Mouse (Mus musculus) cerebellum, adult (tissue): Measurements from ENCODE around the gene Smtn.

ENCODE experiments used
- ATAC-seq: cut with Nextera tagmentation; 2 replicates; pipeline ENCODE4 v1.9.2; 2017; ENCODE audit warnings: mild to moderate bottlenecking, moderate library complexity, mixed read lengths; ENCODE audit not compliant: insufficient number of reproducible peaks, low FRiP score, low TSS enrichment

Smtn gene

DNA sequence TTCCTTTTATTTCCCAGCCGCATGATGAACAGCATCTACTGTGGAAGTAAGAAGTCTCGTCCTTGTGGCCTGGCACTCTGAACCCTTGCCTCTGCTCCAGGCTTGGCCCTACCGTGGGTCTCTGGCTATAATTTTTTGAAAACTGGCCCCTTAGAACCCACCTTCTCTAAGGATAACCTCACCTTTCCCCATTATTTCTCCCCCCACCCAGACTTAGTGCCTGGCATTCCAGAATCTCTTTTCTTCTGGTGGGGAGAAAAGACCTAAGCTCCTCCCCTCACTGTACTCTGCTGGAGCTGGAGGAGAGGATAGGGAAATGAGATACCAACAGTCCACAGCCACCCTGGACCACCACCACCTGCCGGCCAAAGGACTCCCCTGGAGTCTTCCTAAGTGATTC lies 25.2 kb downstream of the Smtn start:
- ATAC-seq: no peak

- ATAC-seq: peak; percentile 53
These were observed 25.8 kb downstream of the Smtn start, which contains the start of gene Selenom for GRCm38 (mm10) chr11:3514529-3515054. Selenom (plus strand) TSS chr11:3514684.

- ATAC-seq: no peak
These were observed 27.1 kb downstream of the Smtn start for GRCm38 (mm10) chr11:3513291-3513690.

- no peak for ATAC-seq
These were observed 30.1 kb downstream of the Smtn start for GRCm38 (mm10) chr11:3510321-3510720.

DNA sequence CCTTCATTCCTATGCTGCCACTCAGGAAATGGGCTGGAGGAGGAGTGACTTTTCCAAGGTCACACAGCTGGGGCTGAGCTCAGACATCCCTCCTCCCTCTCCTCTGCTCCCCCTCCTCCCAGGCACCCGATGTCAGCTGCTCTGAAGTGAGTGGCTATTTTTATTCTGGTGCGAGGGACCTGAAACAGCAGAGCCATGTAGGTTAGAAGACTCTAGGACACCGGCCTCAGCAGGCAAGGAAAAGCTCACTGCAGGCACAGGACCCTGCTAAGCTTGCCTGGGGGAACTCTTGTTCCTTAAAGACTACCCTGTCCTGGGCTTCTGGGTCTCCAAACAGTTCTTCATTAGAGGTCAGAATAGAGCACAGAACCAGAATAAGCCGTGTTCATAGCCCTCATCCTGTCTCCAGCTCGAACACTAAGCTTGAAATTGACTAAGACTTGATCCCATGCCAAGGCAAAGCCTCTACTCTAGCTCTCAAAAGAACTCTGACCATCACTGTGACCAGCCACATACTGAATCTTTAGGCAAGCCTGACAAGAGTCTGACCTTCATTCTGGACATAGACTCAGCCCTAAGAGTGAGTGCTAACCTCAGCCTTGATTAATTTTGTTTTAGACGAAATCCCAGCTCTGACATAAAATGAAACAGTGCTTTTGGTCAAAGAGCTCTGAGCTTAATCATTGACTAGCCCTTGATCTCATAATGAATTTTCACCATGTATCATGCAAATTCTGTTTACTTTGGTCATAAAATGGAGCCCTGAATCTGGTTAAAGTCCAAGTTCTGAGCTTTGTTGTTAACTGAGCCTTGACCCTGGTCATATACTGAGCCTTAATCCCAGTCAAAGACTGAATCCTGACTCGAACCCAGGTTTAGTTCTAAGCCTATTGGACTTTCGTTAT lies 31.0 kb downstream of the Smtn start:
- ATAC-seq: no peak

GRCm38 (mm10) chr11:3508226-3508625 lies 32.2 kb downstream of the Smtn start:
- no peak for ATAC-seq

DNA sequence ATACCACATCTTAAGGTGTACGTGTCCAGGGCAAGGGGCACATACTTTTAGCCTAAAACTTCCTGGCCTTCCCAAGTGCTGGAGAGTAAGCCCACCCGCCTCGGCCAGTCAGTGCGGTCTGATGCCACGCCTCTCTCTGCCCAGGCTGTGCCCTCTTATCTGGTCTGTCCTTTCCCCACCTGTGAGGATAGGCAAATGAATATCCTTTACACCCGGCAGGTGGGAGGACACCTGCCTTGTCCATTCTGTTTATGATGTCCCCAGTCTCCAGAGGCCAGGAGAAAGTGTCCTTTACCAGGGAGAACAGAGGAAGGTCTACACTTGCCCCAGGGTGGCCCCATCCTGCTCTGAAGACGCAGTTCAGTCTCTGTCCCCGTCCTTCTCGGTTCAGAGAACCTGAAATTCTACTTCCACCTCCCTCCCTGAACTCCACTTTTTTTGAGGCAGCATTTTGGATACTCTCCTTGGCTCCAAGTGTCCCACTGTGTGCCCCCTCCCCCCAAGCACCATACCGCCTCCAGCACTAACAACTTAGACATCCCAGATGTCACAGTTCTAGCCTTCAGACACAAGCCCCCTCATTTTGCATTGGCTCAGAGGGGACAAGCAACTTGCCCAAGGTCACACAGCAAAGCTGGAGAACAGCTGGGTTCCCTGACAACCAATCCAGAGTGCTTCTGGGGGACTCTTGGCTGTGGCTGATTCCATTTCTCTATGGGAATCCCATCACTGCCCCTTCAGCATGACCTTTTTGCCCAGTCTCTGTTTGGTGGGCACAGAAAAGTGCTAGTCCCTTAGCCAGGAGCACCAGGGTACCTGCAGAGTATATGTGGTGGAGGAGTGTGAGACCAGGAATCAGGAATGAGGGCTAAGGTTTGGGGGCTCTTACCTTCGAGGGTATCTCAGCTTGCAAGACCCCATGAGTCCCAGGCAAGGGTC lies 36.4 kb downstream of the Smtn start:
- ATAC-seq: no peak

DNA sequence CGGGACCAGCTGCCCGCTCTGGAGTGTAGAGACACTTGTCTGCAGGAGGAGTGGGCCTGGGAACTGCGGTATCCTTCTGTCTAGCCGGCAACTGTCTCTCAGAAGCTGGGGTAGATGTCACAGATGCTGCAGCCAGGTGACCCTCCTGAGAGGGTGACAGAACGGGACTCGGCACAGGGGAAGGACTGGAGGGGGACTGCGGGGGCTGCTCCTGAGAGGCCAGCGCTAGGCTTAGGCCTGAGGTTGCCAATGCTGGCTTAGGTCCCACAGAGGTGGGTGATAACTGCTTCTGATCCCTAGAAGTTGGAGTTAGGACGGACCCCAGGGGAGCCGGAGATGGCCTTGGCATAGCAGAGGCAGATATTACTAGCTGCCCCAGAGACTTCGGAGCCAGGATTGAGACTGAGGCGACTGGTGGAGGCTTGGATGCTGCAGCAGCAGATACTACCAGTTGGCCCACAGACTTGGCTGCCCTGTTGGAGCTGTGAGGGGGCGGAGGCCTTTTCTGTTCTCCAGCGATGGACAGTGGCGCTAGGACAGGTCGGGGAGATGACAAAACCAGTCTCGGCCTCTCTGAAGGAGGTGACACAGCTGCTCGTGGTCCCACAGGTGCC lies 37.8 kb downstream of the Smtn start:
- ATAC-seq: no peak

- no peak for ATAC-seq
These were observed 38.4 kb downstream of the Smtn start for GRCm38 (mm10) chr11:3502057-3502456.

DNA sequence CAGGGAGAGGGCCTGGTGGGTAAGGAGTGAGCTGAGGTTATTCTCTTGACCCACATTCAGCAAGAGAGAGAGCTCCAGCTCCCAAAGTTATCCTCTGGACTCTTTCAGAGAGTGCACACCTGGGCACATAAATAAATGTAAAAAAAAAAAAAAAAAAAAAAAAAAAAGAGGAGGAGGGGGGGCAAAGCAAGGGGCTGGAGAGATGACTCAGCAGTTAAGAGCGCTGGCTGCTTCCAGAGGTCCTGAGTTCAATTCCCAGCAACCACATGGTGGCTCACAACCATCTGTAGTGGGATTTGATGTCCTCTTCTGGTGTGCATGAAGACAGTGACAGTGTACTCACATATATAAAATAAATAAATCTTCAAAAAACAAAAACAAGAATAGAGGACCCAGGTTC lies 43.1 kb downstream of the Smtn start:
- no peak for ATAC-seq

DNA sequence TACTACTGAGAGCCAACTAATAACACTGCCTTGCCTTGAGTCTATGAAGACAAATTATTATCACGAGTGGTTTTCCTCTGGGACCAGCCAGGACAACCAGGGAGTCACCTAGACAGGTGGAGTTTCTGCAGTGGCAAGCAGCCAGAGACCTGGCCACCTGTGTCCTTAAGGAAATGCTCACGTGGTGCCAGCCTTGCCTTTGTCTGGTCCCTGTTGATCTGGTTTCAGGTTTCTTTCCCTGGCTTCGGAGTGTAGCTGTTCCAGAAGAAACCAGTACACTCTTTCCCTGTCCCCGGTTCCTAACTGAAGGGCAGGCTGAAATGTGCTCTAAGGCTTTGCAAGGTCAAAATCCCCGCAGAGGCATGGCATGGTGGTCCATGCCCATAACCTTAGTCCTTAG lies 43.7 kb downstream of the Smtn start:
- ATAC-seq: no peak

DNA sequence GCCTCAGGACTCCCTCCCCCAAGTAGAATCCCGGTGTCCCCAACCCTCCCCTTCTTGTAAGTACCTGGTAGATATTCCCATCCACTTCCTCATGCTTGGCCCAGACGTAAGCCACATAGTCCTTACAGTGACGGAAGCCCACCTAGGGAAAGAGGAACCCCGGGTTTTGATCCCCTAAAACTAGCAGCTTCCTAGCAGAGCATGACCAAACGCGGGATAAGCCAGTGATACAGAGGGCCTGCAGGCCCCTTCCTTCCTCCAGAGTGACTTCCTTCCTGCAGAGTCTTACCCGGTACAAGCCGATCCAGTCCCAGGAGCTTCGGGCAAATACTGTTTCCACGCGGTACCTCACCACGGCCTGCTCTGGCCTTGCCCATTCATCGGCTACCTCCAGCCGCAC lies 44.9 kb downstream of the Smtn start:
- no peak for ATAC-seq

- ATAC-seq: no peak; the same call in 1 of the 2 replicates
These were observed 45.6 kb downstream of the Smtn start for GRCm38 (mm10) chr11:3494857-3495256.

GRCm38 (mm10) chr11:3492748-3493147 lies 47.7 kb downstream of the Smtn start:
- ATAC-seq: no peak

GRCm38 (mm10) chr11:3489036-3489435 lies 51.4 kb downstream of the Smtn start:
- no peak for ATAC-seq

DNA sequence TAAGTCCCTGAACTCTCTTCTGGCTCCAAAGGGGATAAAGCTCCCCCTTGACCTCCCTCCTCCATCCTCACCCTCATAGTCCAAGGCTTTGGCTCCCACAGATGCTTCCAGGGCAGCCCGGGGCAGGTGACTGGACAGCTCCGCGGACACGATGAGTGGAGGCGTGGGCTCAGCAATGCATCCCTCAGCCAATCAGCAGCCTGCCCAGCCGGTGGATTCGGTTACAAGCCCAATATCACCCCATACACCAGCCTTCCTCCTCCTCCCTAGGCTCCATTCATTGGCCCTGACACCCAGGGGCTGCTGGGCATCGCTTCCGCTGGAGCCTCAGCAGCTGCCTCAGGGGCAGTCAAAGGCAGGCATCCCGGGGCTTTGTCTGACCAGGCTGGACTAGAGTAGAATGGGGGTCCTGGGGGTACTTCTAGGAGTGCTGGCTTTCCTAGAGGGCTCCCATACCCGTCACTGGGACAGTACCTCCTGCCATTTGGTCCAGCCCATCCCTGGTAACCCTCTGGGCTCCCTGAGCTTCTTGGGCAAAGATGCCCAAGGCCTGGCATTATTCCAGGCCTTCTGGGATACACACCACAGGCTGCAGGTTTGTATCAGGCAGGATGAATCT lies 52.4 kb downstream of the Smtn start, which contains the start of gene Pla2g3:
Pla2g3 (plus strand) TSS at position 333 of the 619 bp plus-strand sequence.
- ATAC-seq: no peak

DNA sequence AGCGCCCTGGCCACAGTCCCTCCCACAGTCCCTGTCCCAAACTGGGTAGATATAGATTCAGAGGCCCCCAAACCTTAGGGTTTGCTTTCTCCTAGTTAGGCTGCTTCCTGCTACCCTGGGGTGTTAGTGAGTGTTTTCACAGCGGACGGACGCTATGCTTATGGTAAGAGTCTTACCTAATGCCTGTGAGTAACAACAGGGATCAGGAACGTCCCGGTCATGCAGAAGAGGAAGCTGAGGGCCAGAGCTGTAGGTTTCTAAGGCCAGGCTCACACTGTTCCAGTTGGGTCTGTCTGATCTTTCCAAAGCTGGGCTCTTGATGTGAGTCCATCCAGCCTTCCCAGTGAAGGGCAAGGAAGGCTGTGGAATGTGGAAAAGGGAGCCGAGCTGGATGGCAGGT lies 54.1 kb downstream of the Smtn start:
- no peak for ATAC-seq

GRCm38 (mm10) chr11:3483980-3484642 lies 56.3 kb downstream of the Smtn start:
- ATAC-seq: no peak

- ATAC-seq: no peak
These were observed 64.9 kb downstream of the Smtn start for GRCm38 (mm10) chr11:3475489-3475888.
